Comparison of ENCODE assay signal across 9 mouse cellular contexts in the genomic region with DNA sequence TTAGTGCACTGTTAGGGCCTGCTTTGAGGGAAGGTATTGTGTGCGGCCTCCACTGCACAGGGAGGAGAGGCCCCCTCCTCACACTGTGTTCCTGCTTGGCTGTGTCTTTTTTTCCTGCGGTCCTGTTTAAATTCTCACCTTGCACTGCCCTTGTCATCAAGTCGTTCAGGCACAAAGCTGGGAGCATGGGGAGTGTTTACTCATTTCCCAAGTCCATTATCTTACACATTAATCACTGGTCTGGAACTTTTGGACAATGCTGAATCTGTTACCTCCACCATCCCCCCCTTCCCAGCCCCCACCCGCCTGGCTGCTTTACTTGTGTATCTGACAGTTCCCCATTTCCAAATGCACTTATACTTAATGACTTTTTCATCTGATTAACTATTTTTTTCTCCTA.
A peak's percentile ranks its signal among the peaks of the same experiment; 100 is the strongest.
DNase-seq lines count a peak whose midpoint lies in the region; ATAC-seq and TF ChIP-seq lines count a peak whose summit lies in the region.
"Had no signal": no experiment of that assay in that cellular context is flagged by ENCODE, and none has a peak within 500 bp of the region (broad histone marks: within the 10 kb centered on the region; RNA-seq: fewer than 3 reads in every experiment).

No protein-coding gene starts in this region.

- H3K36me3 ChIP-seq in midbrain, embryonic 10.5 days: no peaks in the 10 kb centered on the region
- no peaks in the 10 kb centered on the region for H3K36me3 ChIP-seq in midbrain, embryonic 15.5 days (replicated peaks)
- no peaks in the 10 kb centered on the region for H3K36me3 ChIP-seq in forebrain, embryonic 14.5 days (ENCODE audit: control insufficient read depth, insufficient read depth, low read length)
- H3K36me3 ChIP-seq in kidney, embryonic 14.5 days (ENCODE audit: control insufficient read depth, insufficient read depth, low read length): no peaks in the 10 kb centered on the region
- no peaks in the 10 kb centered on the region for H3K36me3 ChIP-seq in neural tube, embryonic 14.5 days (ENCODE audit: control insufficient read depth, insufficient read depth, low read length)
- H3K36me3 ChIP-seq in thymus, adult 2 months (ENCODE audit: control insufficient read depth, insufficient read depth, low read length): no peaks in the 10 kb centered on the region
- H3K36me3 ChIP-seq: heart, embryonic 15.5 days had no signal

- peak overlapping the region; percentile 80 for H3K27ac ChIP-seq in midbrain, embryonic 10.5 days (replicated peaks)
- H3K27ac ChIP-seq in midbrain, embryonic 15.5 days: no peak overlapping the region
- no peak overlapping the region for H3K27ac ChIP-seq in forebrain, embryonic 14.5 days (ENCODE audit: low read depth, low read length)
- H3K27ac ChIP-seq in kidney, embryonic 14.5 days (ENCODE audit: low read depth, low read length): peak overlapping the region; percentile 19; the same call in 1 of the 2 replicates
- 0 out of 2 replicates have a peak overlapping the region, but pooled peaks have one; percentile 4 for H3K27ac ChIP-seq in neural tube, embryonic 14.5 days (ENCODE audit: low read depth, low read length)
- no peak overlapping the region for H3K27ac ChIP-seq in thymus, adult 2 months (ENCODE audit: control insufficient read depth, insufficient read depth, low read length)
- H3K27ac ChIP-seq: heart, embryonic 15.5 days; liver, embryonic 14.5 days had no signal

- WGBS in midbrain, embryonic 10.5 days: 35% methylated on average over 4 of the region's 4 CpGs
- WGBS in midbrain, embryonic 15.5 days: 20% methylated on average over 4 of the region's 4 CpGs
- WGBS in forebrain, embryonic 14.5 days: 6% methylated on average over 4 of the region's 4 CpGs
- WGBS in kidney, embryonic 14.5 days: 7% methylated on average over 4 of the region's 4 CpGs
- WGBS in neural tube, embryonic 14.5 days: 5% methylated on average over 4 of the region's 4 CpGs
- WGBS in thymus, adult 2 months: 75% methylated on average over 4 of the region's 4 CpGs

- no peak overlapping the region for H3K4me3 ChIP-seq in midbrain, embryonic 10.5 days
- no peak overlapping the region for H3K4me3 ChIP-seq in midbrain, embryonic 15.5 days
- no peak overlapping the region for H3K4me3 ChIP-seq in forebrain, embryonic 14.5 days (ENCODE audit: low read depth, low read length)
- no peak overlapping the region for H3K4me3 ChIP-seq in kidney, embryonic 14.5 days (ENCODE audit: low read length)
- no peak overlapping the region for H3K4me3 ChIP-seq in neural tube, embryonic 14.5 days (ENCODE audit: low read depth, low read length)
- H3K4me3 ChIP-seq in thymus, adult 2 months (ENCODE audit: control insufficient read depth, insufficient read depth, low read length): no peak overlapping the region
- H3K4me3 ChIP-seq: heart, embryonic 15.5 days had no signal

- no peak for TF ChIP-seq CTCF in thymus, adult 2 months (IDR thresholded peaks at IDR 0.05; ENCODE audit: borderline replicate concordance, control insufficient read depth, extremely low read depth, insufficient read depth, low read length, poor library complexity)

- no peaks in the 10 kb centered on the region for H3K9me3 ChIP-seq in midbrain, embryonic 10.5 days (replicated peaks)
- no peaks in the 10 kb centered on the region for H3K9me3 ChIP-seq in midbrain, embryonic 15.5 days
- no peaks in the 10 kb centered on the region for H3K9me3 ChIP-seq in forebrain, embryonic 14.5 days (replicated peaks; ENCODE audit: control insufficient read depth, low read length)
- no peaks in the 10 kb centered on the region for H3K9me3 ChIP-seq in kidney, embryonic 14.5 days (ENCODE audit: control insufficient read depth, low read length)
- H3K9me3 ChIP-seq in neural tube, embryonic 14.5 days (ENCODE audit: control insufficient read depth, low read length): no peaks in the 10 kb centered on the region
- H3K9me3 ChIP-seq: heart, embryonic 15.5 days had no signal

- H3K27me3 ChIP-seq in midbrain, embryonic 10.5 days (ENCODE audit: low read depth, poor library complexity, severe bottlenecking): no peaks in the 10 kb centered on the region
- H3K27me3 ChIP-seq in midbrain, embryonic 15.5 days (replicated peaks): no peaks in the 10 kb centered on the region
- H3K27me3 ChIP-seq in forebrain, embryonic 14.5 days (replicated peaks; ENCODE audit: control insufficient read depth, insufficient read depth, low read length): no peaks in the 10 kb centered on the region
- H3K27me3 ChIP-seq in kidney, embryonic 14.5 days (ENCODE audit: control insufficient read depth, insufficient read depth, low read length): no peaks in the 10 kb centered on the region
- no peaks in the 10 kb centered on the region for H3K27me3 ChIP-seq in neural tube, embryonic 14.5 days (ENCODE audit: control insufficient read depth, insufficient read depth, low read length)
- H3K27me3 ChIP-seq in thymus, adult 2 months (ENCODE audit: control insufficient read depth, insufficient read depth, low read length): no peaks in the 10 kb centered on the region
- H3K27me3 ChIP-seq: heart, embryonic 15.5 days had no signal

- H3K4me2 ChIP-seq in midbrain, embryonic 15.5 days: no peak overlapping the region
- no peak overlapping the region for H3K4me2 ChIP-seq in forebrain, embryonic 14.5 days (ENCODE audit: low read length)
- no peak overlapping the region for H3K4me2 ChIP-seq in kidney, embryonic 14.5 days (replicated peaks; ENCODE audit: low read depth, low read length)
- no peak overlapping the region for H3K4me2 ChIP-seq in neural tube, embryonic 14.5 days (ENCODE audit: low read depth, low read length)

- no peak for DNase-seq in midbrain, embryonic 10.5 days (ENCODE audit: low spot score)
- DNase-seq in forebrain, embryonic 14.5 days (ENCODE audit: low spot score): peak; percentile 58
- DNase-seq in thymus, adult 2 months: no peak
- no peak for DNase-seq in gastrocnemius, postnatal 25 days

- peaks cover 46% of the 10 kb centered on the region for H3K4me1 ChIP-seq in midbrain, embryonic 10.5 days
- H3K4me1 ChIP-seq in midbrain, embryonic 15.5 days: peaks cover 23% of the 10 kb centered on the region
- peaks cover 16% of the 10 kb centered on the region for H3K4me1 ChIP-seq in forebrain, embryonic 14.5 days (ENCODE audit: control insufficient read depth, insufficient read depth, low read length)
- peaks cover 31% of the 10 kb centered on the region for H3K4me1 ChIP-seq in kidney, embryonic 14.5 days (ENCODE audit: control insufficient read depth, insufficient read depth, low read length)
- H3K4me1 ChIP-seq in neural tube, embryonic 14.5 days (ENCODE audit: control insufficient read depth, insufficient read depth, low read length): peaks cover 16% of the 10 kb centered on the region
- H3K4me1 ChIP-seq in thymus, adult 2 months (replicated peaks; ENCODE audit: control insufficient read depth, insufficient read depth, low read length): no peaks in the 10 kb centered on the region

- H3K9ac ChIP-seq in midbrain, embryonic 15.5 days: no peak overlapping the region
- H3K9ac ChIP-seq in forebrain, embryonic 14.5 days (ENCODE audit: low read length): no peak overlapping the region
- no peak overlapping the region for H3K9ac ChIP-seq in kidney, embryonic 14.5 days (ENCODE audit: low read depth, low read length)
- no peak overlapping the region for H3K9ac ChIP-seq in neural tube, embryonic 14.5 days (replicated peaks; ENCODE audit: low read depth, low read length)
- H3K9ac ChIP-seq: heart, embryonic 15.5 days; liver, embryonic 14.5 days had no signal

- ATAC-seq in midbrain, embryonic 15.5 days (replicated peaks): no peak
- ATAC-seq in forebrain, embryonic 14.5 days: peak; percentile 9; the same call in 1 of the 2 replicates
- peak; percentile 93 for ATAC-seq in kidney, embryonic 14.5 days (ENCODE audit: low FRiP score, low TSS enrichment)
- ATAC-seq in neural tube, embryonic 14.5 days (ENCODE audit: low read depth): peak; percentile 62; the same call in 1 of the 2 replicates

- TF ChIP-seq POLR2A in thymus, adult 2 months (IDR thresholded peaks at IDR 0.05; ENCODE audit: control insufficient read depth, extremely low read depth, insufficient read depth, low read length, poor library complexity): no peak

Comparison
In these comparisons a context has a peak if more than half of its experiments do, and no peak if none do; other contexts are left out.
1. H3K27ac ChIP-seq: peak in midbrain, embryonic 10.5 days (single experiment), kidney, embryonic 14.5 days (single experiment) and neural tube, embryonic 14.5 days (single experiment); none in midbrain, embryonic 15.5 days (single experiment), forebrain, embryonic 14.5 days (single experiment) and thymus, adult 2 months (single experiment).